Mouse (Mus musculus) limb, embryonic 15.5 days (tissue): ENCODE measurements at regions not wholly inside any gene's neighbourhood (a gene's known extent, or its start where the extent isn't known, plus 50 kb on each side); places are given as distances from the start of the nearest gene placed in this dataset.

Experiments used
- ATAC-seq: fragments of 200-750 bp; cut with Nextera tagmentation; 2 replicates; pipeline ENCODE4 v1.8.0; 2017; ENCODE audit warnings: low read depth, moderate TSS enrichment; ENCODE audit not compliant: insufficient number of reproducible peaks, low FRiP score, low TSS enrichment
- H3K27ac ChIP-seq: fragments of 300-500 bp; sonication (generic); 2 replicates; pipeline ENCODE4 v1.5.1; 2015; ENCODE audit warnings: moderate library complexity, mild to moderate bottlenecking, inconsistent platforms
- H3K27me3 ChIP-seq: fragments of 300-500 bp; sonication (generic); 2 replicates; pipeline ENCODE4 v1.6.1; 2015; ENCODE audit warnings: inconsistent platforms
- H3K36me3 ChIP-seq: fragments of 300-500 bp; sonication (generic); 2 replicates; pipeline ENCODE4 v1.6.1; 2015; ENCODE audit warnings: inconsistent platforms
- H3K4me1 ChIP-seq: fragments of 300-500 bp; sonication (generic); 2 replicates; pipeline ENCODE4 v1.6.1; 2015; ENCODE audit warnings: inconsistent platforms
- H3K4me2 ChIP-seq: fragments of 300-500 bp; sonication (generic); 2 replicates; pipeline ENCODE4 v1.6.1; 2015; ENCODE audit warnings: mild to moderate bottlenecking, inconsistent platforms
- H3K4me3 ChIP-seq: fragments of 300-500 bp; sonication (generic); 2 replicates; pipeline ENCODE4 v1.5.1; 2015; ENCODE audit warnings: mild to moderate bottlenecking, inconsistent platforms
- H3K9ac ChIP-seq: fragments of 300-500 bp; sonication (generic); 2 replicates; pipeline ENCODE4 v1.6.1; 2015; ENCODE audit warnings: inconsistent platforms
- H3K9me3 ChIP-seq: fragments of 300-500 bp; sonication (generic); 2 replicates; pipeline ENCODE4 v1.6.1; 2016; ENCODE audit warnings: inconsistent platforms
- WGBS: fragments of 180-500 bp; shearing (Covaris S2); methylation state at CpG from one replicate; pipeline ENCODE4 v1.1.7; 2015; 5-methylcytosine and 5-hydroxymethylcytosine counted together

- Histone ChIP-seq H3K9ac (no peak overlapping the region), H3K36me3 (no peaks in the 10 kb centered on the region), H3K27ac (no peak overlapping the region), H3K4me2 (no peak overlapping the region), H3K9me3 (no peaks in the 10 kb centered on the region), H3K4me3 (no peak overlapping the region), H3K27me3 (no peaks in the 10 kb centered on the region), H3K4me1 (no peaks in the 10 kb centered on the region)
- no peak for ATAC-seq
Measured at GRCm38 (mm10) chr14:46296275-46296674, 82.9 kb upstream of the Gm15217 start.

GRCm38 (mm10) chr14:46300546-46300945, 78.7 kb upstream of the Gm15217 start:
- Histone ChIP-seq H3K9ac (no peak overlapping the region), H3K27me3 (no peaks in the 10 kb centered on the region), H3K4me2 (no peak overlapping the region), H3K4me3 (no peak overlapping the region), H3K4me1 (no peaks in the 10 kb centered on the region), H3K27ac (no peak overlapping the region), H3K36me3 (no peaks in the 10 kb centered on the region), H3K9me3 (no peaks in the 10 kb centered on the region)
- ATAC-seq: no peak
- 14% methylated on average over 1 of the region's 1 CpGs for WGBS

GRCm38 (mm10) chr14:46302601-46303000, 76.6 kb upstream of the Gm15217 start:
- H3K27me3 ChIP-seq: no peaks in the 10 kb centered on the region
- H3K9me3 ChIP-seq: no peaks in the 10 kb centered on the region
- no peak for ATAC-seq
- H3K27ac ChIP-seq: no peak overlapping the region
- 84% methylated on average over 2 of the region's 2 CpGs for WGBS
- no peak overlapping the region for H3K4me3 ChIP-seq
- no peaks in the 10 kb centered on the region for H3K36me3 ChIP-seq
- no peak overlapping the region for H3K4me2 ChIP-seq
- H3K9ac ChIP-seq: no peak overlapping the region
- peaks cover 3% of the 10 kb centered on the region; the same call in 1 of the 2 replicates for H3K4me1 ChIP-seq

GRCm38 (mm10) chr14:46305267-46305666, 73.9 kb upstream of the Gm15217 start:
- Histone ChIP-seq H3K4me1 (peaks cover 3% of the 10 kb centered on the region; the same call in 1 of the 2 replicates), H3K9ac (no peak overlapping the region), H3K27me3 (no peaks in the 10 kb centered on the region), H3K4me2 (no peak overlapping the region), H3K36me3 (no peaks in the 10 kb centered on the region), H3K27ac (no peak overlapping the region), H3K9me3 (no peaks in the 10 kb centered on the region), H3K4me3 (no peak overlapping the region)
- WGBS: 58% methylated on average over 4 of the region's 4 CpGs
- no peak for ATAC-seq

GRCm38 (mm10) chr14:46313064-46313463, 66.2 kb upstream of the Gm15217 start:
- Histone ChIP-seq H3K27me3 (no peaks in the 10 kb centered on the region), H3K9me3 (no peaks in the 10 kb centered on the region), H3K36me3 (no peaks in the 10 kb centered on the region), H3K4me1 (0 out of 2 replicates have a peak, but pooled peaks cover 3% of the 10 kb centered on the region), H3K27ac (no peak overlapping the region), H3K4me2 (no peak overlapping the region), H3K4me3 (no peak overlapping the region), H3K9ac (no peak overlapping the region)
- 72% methylated on average over 4 of the region's 4 CpGs for WGBS
- ATAC-seq: no peak

- H3K9me3 ChIP-seq: no peaks in the 10 kb centered on the region
- no peak for ATAC-seq
- H3K4me2 ChIP-seq: no peak overlapping the region
- no peaks in the 10 kb centered on the region for H3K36me3 ChIP-seq
- H3K9ac ChIP-seq: no peak overlapping the region
- WGBS: 82% methylated on average over 5 of the region's 5 CpGs
- no peaks in the 10 kb centered on the region for H3K27me3 ChIP-seq
- no peak overlapping the region for H3K4me3 ChIP-seq
- H3K27ac ChIP-seq: no peak overlapping the region
- H3K4me1 ChIP-seq: 0 out of 2 replicates have a peak, but pooled peaks cover 3% of the 10 kb centered on the region
Measured at GRCm38 (mm10) chr14:46316521-46316920, 62.7 kb upstream of the Gm15217 start.

GRCm38 (mm10) chr14:46317406-46318045, 61.7 kb upstream of the Gm15217 start:
- H3K4me1 ChIP-seq: 0 out of 2 replicates have a peak, but pooled peaks cover 3% of the 10 kb centered on the region
- H3K27me3 ChIP-seq: no peaks in the 10 kb centered on the region
- WGBS: 59% methylated on average over 16 of the region's 16 CpGs
- H3K27ac ChIP-seq: no peak overlapping the region
- H3K4me3 ChIP-seq: no peak overlapping the region
- ATAC-seq: no peak
- H3K9ac ChIP-seq: no peak overlapping the region
- no peaks in the 10 kb centered on the region for H3K36me3 ChIP-seq
- H3K9me3 ChIP-seq: no peaks in the 10 kb centered on the region
- H3K4me2 ChIP-seq: no peak overlapping the region

- no peak overlapping the region for H3K27ac ChIP-seq
- no peaks in the 10 kb centered on the region for H3K27me3 ChIP-seq
- no peak overlapping the region for H3K4me2 ChIP-seq
- no peaks in the 10 kb centered on the region for H3K4me1 ChIP-seq
- H3K36me3 ChIP-seq: no peaks in the 10 kb centered on the region
- no peak overlapping the region for H3K9ac ChIP-seq
- no peaks in the 10 kb centered on the region for H3K9me3 ChIP-seq
- WGBS: 44% methylated on average over 3 of the region's 3 CpGs
- no peak overlapping the region for H3K4me3 ChIP-seq
- ATAC-seq: no peak
Measured at GRCm38 (mm10) chr14:46328064-46328463, 51.1 kb upstream of the Gm15217 start.
